Mouse (Mus musculus): ENCODE measurements around the gene Plekha5. TPM values are rescaled to one million over a fixed set of nuclear protein-coding genes. Genes with fewer than 3 reads are reported as not detected.
"Not testable (repeated sequence)": the region's sequence is repeated elsewhere in the genome, so short reads cannot be mapped to it uniquely, and the experiment has no call there.

The Plekha5 gene
- polyA plus RNA-seq, 1 experiment from 2014 or later = 50.7 TPM

DNA sequence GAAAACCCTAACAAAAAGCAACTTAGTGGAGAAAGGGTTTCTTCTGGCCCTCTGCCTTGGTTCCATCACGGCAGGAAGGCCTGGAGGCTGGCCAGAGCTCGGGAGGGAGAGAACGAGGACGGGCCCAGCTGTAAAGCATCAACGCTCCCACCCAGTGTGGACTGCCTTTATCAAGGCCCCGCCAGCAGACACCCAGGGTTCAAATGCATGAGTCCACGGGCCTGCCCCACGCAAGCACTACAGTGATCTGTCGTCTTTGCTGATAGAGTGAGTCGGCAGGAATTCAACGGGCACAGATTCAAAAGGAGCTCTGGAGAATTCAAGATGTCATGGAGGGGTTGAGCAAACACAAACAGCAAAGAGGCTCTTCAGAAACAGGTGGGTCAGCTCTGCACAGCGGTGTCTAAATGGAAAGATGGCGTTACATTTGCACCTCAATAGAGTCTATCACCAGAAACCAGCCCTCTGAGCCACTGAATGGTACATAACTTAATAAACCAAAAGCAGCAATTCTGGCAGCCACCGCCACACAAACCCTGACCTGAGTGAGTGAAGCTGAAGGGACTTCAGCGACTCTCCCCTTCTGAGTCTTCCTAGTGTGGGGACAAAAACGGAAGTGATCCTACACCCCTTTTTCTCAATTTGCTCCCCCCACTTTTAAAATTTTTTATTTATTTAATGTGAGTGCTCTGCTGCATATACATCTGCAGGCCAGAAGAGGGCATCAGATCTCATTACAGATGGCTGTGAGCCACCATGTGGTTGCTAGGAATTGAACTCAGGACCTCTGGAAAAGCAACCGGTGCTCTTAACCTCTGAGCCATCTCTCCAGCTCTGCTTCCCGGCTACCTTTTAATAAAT is 153.3 kb downstream of the Plekha5 start:
- no peaks in the 10 kb centered on the region for H3K9me3 ChIP-seq (ENCODE audit: control insufficient read depth, low read length)
- H3K27me3 ChIP-seq (ENCODE audit: control insufficient read depth, insufficient read depth, low read length) = no peaks in the 10 kb centered on the region
- 70% methylated on average over 18 of the region's 18 CpGs for WGBS
- no peak for ATAC-seq (ENCODE audit: low FRiP score, low TSS enrichment)
- no peak for DNase-seq
- no peak overlapping the region for H3K4me2 ChIP-seq (ENCODE audit: low read length)
- H3K27ac ChIP-seq (replicated peaks; ENCODE audit: low read depth, low read length) = no peak overlapping the region
- no peak overlapping the region for H3K9ac ChIP-seq (replicated peaks; ENCODE audit: low read length)
- no peak overlapping the region for H3K4me3 ChIP-seq (replicated peaks; ENCODE audit: low read depth, low read length)
- H3K36me3 ChIP-seq (ENCODE audit: control insufficient read depth, insufficient read depth, low read length) = peaks cover 68% of the 10 kb centered on the region
- no peaks in the 10 kb centered on the region for H3K4me1 ChIP-seq (ENCODE audit: control insufficient read depth, insufficient read depth, low read length)

DNA sequence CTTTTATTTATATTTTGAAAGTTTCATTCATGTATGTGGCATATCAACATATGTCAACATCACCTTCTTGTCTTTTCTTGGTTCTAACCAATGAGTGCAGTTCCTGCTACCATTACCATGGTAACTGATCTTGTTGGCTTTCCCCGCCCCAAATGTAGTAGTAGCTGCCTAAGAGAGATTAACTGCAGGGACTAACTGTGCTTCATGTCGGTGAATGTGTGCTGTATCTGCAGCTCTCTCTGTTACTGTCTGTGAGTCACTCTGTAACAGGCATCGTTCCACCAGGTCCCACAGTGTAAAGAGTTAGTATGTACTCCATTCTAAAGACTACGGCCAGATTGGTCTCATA is 153.9 kb downstream of the Plekha5 start:
- Histone ChIP-seq H3K27me3 (ENCODE audit: control insufficient read depth, insufficient read depth, low read length) (no peaks in the 10 kb centered on the region), H3K4me1 (ENCODE audit: control insufficient read depth, insufficient read depth, low read length) (no peaks in the 10 kb centered on the region), H3K9me3 (ENCODE audit: control insufficient read depth, low read length) (no peaks in the 10 kb centered on the region), H3K27ac (replicated peaks; ENCODE audit: low read depth, low read length) (no peak overlapping the region), H3K4me2 (ENCODE audit: low read length) (no peak overlapping the region), H3K36me3 (ENCODE audit: control insufficient read depth, insufficient read depth, low read length) (peaks cover 68% of the 10 kb centered on the region), H3K9ac (replicated peaks; ENCODE audit: low read length) (no peak overlapping the region), H3K4me3 (replicated peaks; ENCODE audit: low read depth, low read length) (no peak overlapping the region)
- no peak for DNase-seq
- 93% methylated on average over 4 of the region's 4 CpGs for WGBS
- ATAC-seq (ENCODE audit: low FRiP score, low TSS enrichment) = no peak

- not testable (repeated sequence) for ATAC-seq (ENCODE audit: low FRiP score, low TSS enrichment); H3K4me3 ChIP-seq (replicated peaks; ENCODE audit: low read depth, low read length); H3K9ac ChIP-seq (replicated peaks; ENCODE audit: low read length); DNase-seq; H3K4me2 ChIP-seq (ENCODE audit: low read length); H3K27ac ChIP-seq (replicated peaks; ENCODE audit: low read depth, low read length); H3K27me3 ChIP-seq (ENCODE audit: control insufficient read depth, insufficient read depth, low read length); H3K4me1 ChIP-seq (ENCODE audit: control insufficient read depth, insufficient read depth, low read length); H3K9me3 ChIP-seq (ENCODE audit: control insufficient read depth, low read length)
- peaks cover 66% of the 10 kb centered on the region for H3K36me3 ChIP-seq (ENCODE audit: control insufficient read depth, insufficient read depth, low read length)
These were observed 155.1 kb downstream of the Plekha5 start for GRCm38 (mm10) chr6:140578985-140579384.

DNA sequence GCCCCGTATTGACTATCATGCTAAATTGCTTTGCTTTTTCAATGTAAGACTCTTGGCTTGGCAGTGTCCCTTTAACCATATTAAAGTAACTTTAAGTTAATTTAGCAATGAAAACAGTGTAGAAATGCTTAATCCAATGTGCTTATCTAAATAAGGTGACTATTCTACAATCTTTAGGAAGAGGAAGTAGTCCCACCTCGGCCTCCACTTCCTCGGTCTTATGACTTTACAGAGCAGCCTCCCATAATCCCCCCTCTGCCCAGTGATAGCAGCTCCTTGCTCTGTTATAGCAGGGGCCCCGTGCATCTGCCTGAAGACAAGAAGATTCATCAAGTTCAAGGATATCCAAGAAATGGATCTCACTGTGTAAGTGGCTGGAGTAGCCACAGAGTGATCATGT is 156.3 kb downstream of the Plekha5 start:
- DNase-seq = no peak
- Histone ChIP-seq H3K4me1 (ENCODE audit: control insufficient read depth, insufficient read depth, low read length) (no peaks in the 10 kb centered on the region), H3K36me3 (ENCODE audit: control insufficient read depth, insufficient read depth, low read length) (peaks cover 61% of the 10 kb centered on the region), H3K9ac (replicated peaks; ENCODE audit: low read length) (no peak overlapping the region), H3K27ac (replicated peaks; ENCODE audit: low read depth, low read length) (no peak overlapping the region), H3K27me3 (ENCODE audit: control insufficient read depth, insufficient read depth, low read length) (no peaks in the 10 kb centered on the region), H3K4me2 (ENCODE audit: low read length) (no peak overlapping the region), H3K4me3 (replicated peaks; ENCODE audit: low read depth, low read length) (no peak overlapping the region), H3K9me3 (ENCODE audit: control insufficient read depth, low read length) (no peaks in the 10 kb centered on the region)
- no peak for ATAC-seq (ENCODE audit: low FRiP score, low TSS enrichment)
- WGBS = 87% methylated on average over 4 of the region's 4 CpGs

DNA sequence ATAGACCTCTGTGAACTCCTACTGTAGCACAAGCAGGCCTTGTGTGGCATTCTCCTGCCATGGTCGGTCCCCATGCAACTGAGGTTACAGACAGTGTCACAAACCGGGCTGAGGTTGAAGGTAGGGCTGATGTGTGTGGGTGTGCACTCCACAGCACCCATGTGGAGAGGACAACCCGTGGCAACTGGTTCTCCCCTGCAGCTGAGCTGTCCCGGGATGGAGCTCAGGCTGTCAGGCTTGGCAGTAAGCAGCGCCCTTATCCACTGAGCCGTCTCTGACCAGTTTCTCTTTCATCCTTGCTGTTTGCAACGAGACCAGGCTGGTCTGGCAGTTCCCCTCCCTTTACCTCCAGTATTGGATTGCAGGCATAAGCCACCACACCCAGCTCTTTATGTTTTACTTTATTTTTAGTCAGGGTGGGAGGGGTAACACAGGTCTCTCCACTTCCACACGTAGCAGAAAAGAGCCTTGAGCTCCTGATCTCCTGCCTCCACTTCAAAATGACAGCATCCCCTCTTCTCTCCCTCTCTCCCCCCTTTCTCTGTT is 162.9 kb downstream of the Plekha5 start:
- no peak overlapping the region for H3K4me2 ChIP-seq (ENCODE audit: low read length)
- H3K27me3 ChIP-seq (ENCODE audit: control insufficient read depth, insufficient read depth, low read length) = no peaks in the 10 kb centered on the region
- no peaks in the 10 kb centered on the region for H3K4me1 ChIP-seq (ENCODE audit: control insufficient read depth, insufficient read depth, low read length)
- ATAC-seq (ENCODE audit: low FRiP score, low TSS enrichment) (no peak; the same call in 1 of the 2 replicates), DNase-seq (no peak)
- 88% methylated on average over 8 of the region's 8 CpGs for WGBS
- no peaks in the 10 kb centered on the region for H3K9me3 ChIP-seq (ENCODE audit: control insufficient read depth, low read length)
- H3K36me3 ChIP-seq (ENCODE audit: control insufficient read depth, insufficient read depth, low read length) = peaks cover 78% of the 10 kb centered on the region
- no peak overlapping the region for H3K4me3 ChIP-seq (replicated peaks; ENCODE audit: low read depth, low read length)
- H3K27ac ChIP-seq (replicated peaks; ENCODE audit: low read depth, low read length) = no peak overlapping the region
- H3K9ac ChIP-seq (replicated peaks; ENCODE audit: low read length) = no peak overlapping the region

GRCm38 (mm10) chr6:140591331-140591730 is 167.5 kb downstream of the Plekha5 start:
- no peaks in the 10 kb centered on the region for H3K4me1 ChIP-seq (ENCODE audit: control insufficient read depth, insufficient read depth, low read length)
- no peak overlapping the region for H3K9ac ChIP-seq (replicated peaks; ENCODE audit: low read length)
- no peak overlapping the region for H3K4me3 ChIP-seq (replicated peaks; ENCODE audit: low read depth, low read length)
- no peaks in the 10 kb centered on the region for H3K9me3 ChIP-seq (ENCODE audit: control insufficient read depth, low read length)
- peaks cover 87% of the 10 kb centered on the region for H3K36me3 ChIP-seq (ENCODE audit: control insufficient read depth, insufficient read depth, low read length)
- 89% methylated on average over 5 of the region's 5 CpGs for WGBS
- H3K27ac ChIP-seq (replicated peaks; ENCODE audit: low read depth, low read length) = no peak overlapping the region
- no peak overlapping the region for H3K4me2 ChIP-seq (ENCODE audit: low read length)
- DNase-seq (no peak), ATAC-seq (ENCODE audit: low FRiP score, low TSS enrichment) (no peak)
- H3K27me3 ChIP-seq (ENCODE audit: control insufficient read depth, insufficient read depth, low read length) = no peaks in the 10 kb centered on the region

- peaks cover 83% of the 10 kb centered on the region for H3K36me3 ChIP-seq (ENCODE audit: control insufficient read depth, insufficient read depth, low read length)
- no peak overlapping the region for H3K4me3 ChIP-seq (replicated peaks; ENCODE audit: low read depth, low read length)
- no peak overlapping the region for H3K27ac ChIP-seq (replicated peaks; ENCODE audit: low read depth, low read length)
- H3K9me3 ChIP-seq (ENCODE audit: control insufficient read depth, low read length) = no peaks in the 10 kb centered on the region
- 90% methylated on average over 8 of the region's 8 CpGs for WGBS
- no peak for DNase-seq
- no peak overlapping the region for H3K4me2 ChIP-seq (ENCODE audit: low read length)
- H3K9ac ChIP-seq (replicated peaks; ENCODE audit: low read length) = no peak overlapping the region
- no peak for ATAC-seq (ENCODE audit: low FRiP score, low TSS enrichment)
- H3K27me3 ChIP-seq (ENCODE audit: control insufficient read depth, insufficient read depth, low read length) = no peaks in the 10 kb centered on the region
- H3K4me1 ChIP-seq (ENCODE audit: control insufficient read depth, insufficient read depth, low read length) = 0 out of 2 replicates have a peak, but pooled peaks cover 3% of the 10 kb centered on the region
These were observed 168.9 kb downstream of the Plekha5 start for GRCm38 (mm10) chr6:140592713-140593112.

DNA sequence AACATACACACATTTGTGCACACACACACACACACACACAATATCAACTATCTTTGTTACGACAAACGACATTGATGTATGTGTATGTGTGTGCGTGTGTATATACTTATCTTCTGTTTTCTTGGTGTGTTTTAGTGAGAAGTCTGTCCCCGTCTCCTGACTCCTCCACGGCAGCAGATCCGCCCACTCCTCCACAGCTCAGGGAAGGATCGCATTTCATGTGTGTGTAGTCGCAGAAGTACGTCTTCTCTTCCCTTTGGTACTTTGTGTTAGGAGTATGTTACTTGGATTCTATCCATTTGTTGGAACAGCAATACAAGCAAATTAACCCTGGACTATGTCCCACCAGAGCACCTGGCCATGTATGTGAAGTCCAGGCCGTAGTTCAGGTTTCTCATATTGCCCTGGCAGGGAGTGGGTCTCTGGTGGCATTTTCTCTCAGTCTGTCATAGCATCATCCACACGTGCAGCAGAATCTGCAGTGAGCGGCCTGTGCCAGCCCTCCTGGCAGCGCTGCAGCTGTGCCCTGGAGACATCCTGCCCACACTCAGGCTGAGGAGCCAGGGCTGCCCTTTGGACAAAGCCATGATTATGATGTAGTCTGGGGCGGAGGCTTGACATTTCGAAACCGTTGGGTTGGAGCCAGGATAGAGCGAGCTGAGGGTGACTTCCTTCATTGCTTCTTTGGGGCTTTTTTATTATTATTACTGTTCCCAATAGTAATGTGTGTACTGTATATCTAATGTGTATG is 169.7 kb downstream of the Plekha5 start:
- no peak overlapping the region for H3K27ac ChIP-seq (replicated peaks; ENCODE audit: low read depth, low read length)
- no peak overlapping the region for H3K4me2 ChIP-seq (ENCODE audit: low read length)
- H3K4me3 ChIP-seq (replicated peaks; ENCODE audit: low read depth, low read length) = no peak overlapping the region
- 85% methylated on average over 17 of the region's 17 CpGs for WGBS
- no peaks in the 10 kb centered on the region for H3K9me3 ChIP-seq (ENCODE audit: control insufficient read depth, low read length)
- no peaks in the 10 kb centered on the region for H3K27me3 ChIP-seq (ENCODE audit: control insufficient read depth, insufficient read depth, low read length)
- peaks cover 7% of the 10 kb centered on the region; the same call in 1 of the 2 replicates for H3K4me1 ChIP-seq (ENCODE audit: control insufficient read depth, insufficient read depth, low read length)
- ATAC-seq (ENCODE audit: low FRiP score, low TSS enrichment) = no peak
- no peak overlapping the region for H3K9ac ChIP-seq (replicated peaks; ENCODE audit: low read length)
- DNase-seq = no peak
- H3K36me3 ChIP-seq (ENCODE audit: control insufficient read depth, insufficient read depth, low read length) = peaks cover 74% of the 10 kb centered on the region
